Mouse (Mus musculus): ENCODE results near the gene Dkk3.

Dkk3 gene

GRCm38 (mm10) chr7:112129851-112130250 is 29.0 kb downstream of the Dkk3 start:
- no peaks in the 10 kb centered on the region for H3K27me3 ChIP-seq (ENCODE audit: control insufficient read depth, insufficient read depth, low read length, poor library complexity, severe bottlenecking)
- no peak for DNase-seq (ENCODE audit: low read depth, low spot score)

GRCm38 (mm10) chr7:112128810-112129209 is 30.0 kb downstream of the Dkk3 start:
- no peak for DNase-seq (ENCODE audit: low read depth, low spot score)
- no peaks in the 10 kb centered on the region for H3K36me3 ChIP-seq (ENCODE audit: control insufficient read depth, insufficient read depth, low read length, poor library complexity, severe bottlenecking)
- H3K27me3 ChIP-seq (ENCODE audit: control insufficient read depth, insufficient read depth, low read length, poor library complexity, severe bottlenecking): no peaks in the 10 kb centered on the region

More at GRCm38 (mm10) chr7:112129851-112130250, 29.0 kb downstream of the Dkk3 start:
- no peaks in the 10 kb centered on the region for H3K36me3 ChIP-seq (ENCODE audit: control insufficient read depth, insufficient read depth, low read length, poor library complexity, severe bottlenecking)

- Histone ChIP-seq H3K36me3 (ENCODE audit: control insufficient read depth, insufficient read depth, low read length, poor library complexity, severe bottlenecking) (no peaks in the 10 kb centered on the region), H3K27me3 (ENCODE audit: control insufficient read depth, insufficient read depth, low read length, poor library complexity, severe bottlenecking) (no peaks in the 10 kb centered on the region)
- DNase-seq (ENCODE audit: low read depth, low spot score): no peak
These were observed 30.9 kb downstream of the Dkk3 start for GRCm38 (mm10) chr7:112127954-112128353.

GRCm38 (mm10) chr7:112127085-112127637 is 31.7 kb downstream of the Dkk3 start:
- Histone ChIP-seq H3K27me3 (ENCODE audit: control insufficient read depth, insufficient read depth, low read length, poor library complexity, severe bottlenecking) (no peaks in the 10 kb centered on the region), H3K36me3 (ENCODE audit: control insufficient read depth, insufficient read depth, low read length, poor library complexity, severe bottlenecking) (no peaks in the 10 kb centered on the region)
- no peak for DNase-seq (ENCODE audit: low read depth, low spot score)

GRCm38 (mm10) chr7:112125625-112126260 is 33.1 kb downstream of the Dkk3 start:
- DNase-seq (ENCODE audit: low read depth, low spot score): no peak
- H3K36me3 ChIP-seq (ENCODE audit: control insufficient read depth, insufficient read depth, low read length, poor library complexity, severe bottlenecking): no peaks in the 10 kb centered on the region

GRCm38 (mm10) chr7:112123612-112124011 is 35.2 kb downstream of the Dkk3 start:
- DNase-seq (ENCODE audit: low read depth, low spot score): no peak
- Histone ChIP-seq H3K27me3 (ENCODE audit: control insufficient read depth, insufficient read depth, low read length, poor library complexity, severe bottlenecking) (no peaks in the 10 kb centered on the region), H3K36me3 (ENCODE audit: control insufficient read depth, insufficient read depth, low read length, poor library complexity, severe bottlenecking) (no peaks in the 10 kb centered on the region)

More at GRCm38 (mm10) chr7:112125625-112126260, 33.1 kb downstream of the Dkk3 start:
- no peaks in the 10 kb centered on the region for H3K27me3 ChIP-seq (ENCODE audit: control insufficient read depth, insufficient read depth, low read length, poor library complexity, severe bottlenecking)

- Histone ChIP-seq H3K36me3 (ENCODE audit: control insufficient read depth, insufficient read depth, low read length, poor library complexity, severe bottlenecking) (no peaks in the 10 kb centered on the region), H3K27me3 (ENCODE audit: control insufficient read depth, insufficient read depth, low read length, poor library complexity, severe bottlenecking) (no peaks in the 10 kb centered on the region)
- DNase-seq (ENCODE audit: low read depth, low spot score): no peak
These were observed 36.9 kb downstream of the Dkk3 start for GRCm38 (mm10) chr7:112121866-112122500.

GRCm38 (mm10) chr7:112120861-112121810 is 37.7 kb downstream of the Dkk3 start:
- no peak for DNase-seq (ENCODE audit: low read depth, low spot score)
- no peaks in the 10 kb centered on the region for H3K27me3 ChIP-seq (ENCODE audit: control insufficient read depth, insufficient read depth, low read length, poor library complexity, severe bottlenecking)

GRCm38 (mm10) chr7:112119248-112119647 is 39.6 kb downstream of the Dkk3 start:
- H3K36me3 ChIP-seq (ENCODE audit: control insufficient read depth, insufficient read depth, low read length, poor library complexity, severe bottlenecking): no peaks in the 10 kb centered on the region
- no peaks in the 10 kb centered on the region for H3K27me3 ChIP-seq (ENCODE audit: control insufficient read depth, insufficient read depth, low read length, poor library complexity, severe bottlenecking)
- no peak for DNase-seq (ENCODE audit: low read depth, low spot score)

More at GRCm38 (mm10) chr7:112120861-112121810, 37.7 kb downstream of the Dkk3 start:
- H3K36me3 ChIP-seq (ENCODE audit: control insufficient read depth, insufficient read depth, low read length, poor library complexity, severe bottlenecking): no peaks in the 10 kb centered on the region

- Histone ChIP-seq H3K36me3 (ENCODE audit: control insufficient read depth, insufficient read depth, low read length, poor library complexity, severe bottlenecking) (no peaks in the 10 kb centered on the region), H3K27me3 (ENCODE audit: control insufficient read depth, insufficient read depth, low read length, poor library complexity, severe bottlenecking) (no peaks in the 10 kb centered on the region)
- no peak for DNase-seq (ENCODE audit: low read depth, low spot score)
These were observed 40.8 kb downstream of the Dkk3 start for GRCm38 (mm10) chr7:112118086-112118485.

GRCm38 (mm10) chr7:112117501-112117900 is 41.4 kb downstream of the Dkk3 start:
- H3K27me3 ChIP-seq (ENCODE audit: control insufficient read depth, insufficient read depth, low read length, poor library complexity, severe bottlenecking): no peaks in the 10 kb centered on the region
- H3K36me3 ChIP-seq (ENCODE audit: control insufficient read depth, insufficient read depth, low read length, poor library complexity, severe bottlenecking): no peaks in the 10 kb centered on the region
- DNase-seq (ENCODE audit: low read depth, low spot score): no peak

- no peak for DNase-seq (ENCODE audit: low read depth, low spot score)
- no peaks in the 10 kb centered on the region for H3K27me3 ChIP-seq (ENCODE audit: control insufficient read depth, insufficient read depth, low read length, poor library complexity, severe bottlenecking)
- peaks cover 3% of the 10 kb centered on the region; the same call in 1 of the 2 replicates for H3K36me3 ChIP-seq (ENCODE audit: control insufficient read depth, insufficient read depth, low read length, poor library complexity, severe bottlenecking)
These were observed 48.1 kb downstream of the Dkk3 start for GRCm38 (mm10) chr7:112110638-112111372.

GRCm38 (mm10) chr7:112108757-112109156 is 50.1 kb downstream of the Dkk3 start:
- Histone ChIP-seq H3K36me3 (ENCODE audit: control insufficient read depth, insufficient read depth, low read length, poor library complexity, severe bottlenecking) (peaks cover 5% of the 10 kb centered on the region), H3K27me3 (ENCODE audit: control insufficient read depth, insufficient read depth, low read length, poor library complexity, severe bottlenecking) (no peaks in the 10 kb centered on the region)
- DNase-seq (ENCODE audit: low read depth, low spot score): no peak

- Histone ChIP-seq H3K36me3 (ENCODE audit: control insufficient read depth, insufficient read depth, low read length, poor library complexity, severe bottlenecking) (peaks cover 5% of the 10 kb centered on the region), H3K27me3 (ENCODE audit: control insufficient read depth, insufficient read depth, low read length, poor library complexity, severe bottlenecking) (no peaks in the 10 kb centered on the region)
- no peak for DNase-seq (ENCODE audit: low read depth, low spot score)
These were observed 55.0 kb downstream of the Dkk3 start for GRCm38 (mm10) chr7:112103816-112104215.
